Mouse (Mus musculus): ENCODE data around the gene Casp3. TPM values are rescaled to one million over a fixed set of nuclear protein-coding genes. Genes with fewer than 3 reads are reported as not detected.

Casp3 gene
- polyA plus RNA-seq, 1 experiment from 2014 or later = 69.4 TPM

DNA sequence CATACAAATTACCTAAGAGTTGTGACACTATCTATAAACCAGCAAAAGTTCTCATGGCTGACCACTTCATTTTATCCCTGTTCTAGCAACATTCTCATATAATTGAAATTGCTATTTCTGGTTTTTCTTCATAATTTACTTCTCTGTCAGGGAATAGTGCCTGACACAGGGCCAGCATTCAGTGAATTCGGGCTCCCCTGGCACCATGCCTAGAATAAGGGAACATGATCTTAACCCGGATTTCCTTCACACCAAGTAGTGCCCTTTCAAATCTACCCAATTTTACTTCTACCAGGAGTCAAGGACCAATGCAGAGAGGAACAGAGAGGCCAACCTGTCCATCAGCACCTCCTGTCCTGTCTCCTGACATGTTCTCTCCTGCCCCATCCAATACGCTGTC, 31.5 kb upstream of the Casp3 start:
- Histone ChIP-seq H3K27ac (ENCODE audit: low read depth, low read length) (no peak overlapping the region), H3K36me3 (ENCODE audit: control insufficient read depth, insufficient read depth, low read length) (peaks cover 4% of the 10 kb centered on the region; the same call in 1 of the 2 replicates)
- 82% methylated on average over 3 of the region's 3 CpGs for WGBS

DNA sequence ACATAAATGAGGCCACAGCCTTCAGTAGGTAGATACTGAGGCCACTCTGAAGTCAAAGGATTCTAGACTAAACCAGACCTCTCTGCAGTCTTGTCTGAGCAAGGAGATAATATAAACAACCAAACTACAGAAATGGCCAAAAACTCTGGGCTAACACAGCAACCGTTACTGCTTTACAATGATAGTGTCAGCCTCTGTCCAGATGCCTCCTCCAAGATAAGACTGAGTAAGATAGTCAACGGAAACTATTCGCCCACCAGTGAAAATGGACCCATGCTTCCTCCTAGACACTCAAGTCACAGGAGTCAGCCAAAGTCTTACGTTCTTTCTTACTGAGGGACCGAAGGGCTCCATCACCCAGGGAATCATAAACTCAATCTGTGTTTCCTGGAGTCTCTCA, 29.2 kb upstream of the Casp3 start:
- no peak overlapping the region for H3K4me2 ChIP-seq (replicated peaks; ENCODE audit: low read depth, low read length)
- WGBS = 90% methylated on average over 5 of the region's 5 CpGs
- no peaks in the 10 kb centered on the region for H3K4me1 ChIP-seq (ENCODE audit: control insufficient read depth, insufficient read depth, low read length)
- ATAC-seq (ENCODE audit: low FRiP score, low TSS enrichment) = no peak
- no peaks in the 10 kb centered on the region for H3K27me3 ChIP-seq (ENCODE audit: control insufficient read depth, insufficient read depth, low read length)
- H3K9ac ChIP-seq (ENCODE audit: low read depth, low read length) = no peak overlapping the region
- H3K36me3 ChIP-seq (ENCODE audit: control insufficient read depth, insufficient read depth, low read length) = no peaks in the 10 kb centered on the region; the same call in 1 of the 2 replicates
- no peaks in the 10 kb centered on the region for H3K9me3 ChIP-seq (ENCODE audit: control insufficient read depth, low read length)
- no peak overlapping the region for H3K4me3 ChIP-seq (ENCODE audit: low read length)
- no peak overlapping the region for H3K27ac ChIP-seq (ENCODE audit: low read depth, low read length)

More for the DNA sequence above, 31.5 kb upstream of the Casp3 start:
- Histone ChIP-seq H3K4me1 (ENCODE audit: control insufficient read depth, insufficient read depth, low read length) (no peaks in the 10 kb centered on the region), H3K27me3 (ENCODE audit: control insufficient read depth, insufficient read depth, low read length) (no peaks in the 10 kb centered on the region), H3K9me3 (ENCODE audit: control insufficient read depth, low read length) (no peaks in the 10 kb centered on the region), H3K4me2 (replicated peaks; ENCODE audit: low read depth, low read length) (no peak overlapping the region), H3K9ac (ENCODE audit: low read depth, low read length) (no peak overlapping the region), H3K4me3 (ENCODE audit: low read length) (no peak overlapping the region)
- no peak for ATAC-seq (ENCODE audit: low FRiP score, low TSS enrichment)

DNA sequence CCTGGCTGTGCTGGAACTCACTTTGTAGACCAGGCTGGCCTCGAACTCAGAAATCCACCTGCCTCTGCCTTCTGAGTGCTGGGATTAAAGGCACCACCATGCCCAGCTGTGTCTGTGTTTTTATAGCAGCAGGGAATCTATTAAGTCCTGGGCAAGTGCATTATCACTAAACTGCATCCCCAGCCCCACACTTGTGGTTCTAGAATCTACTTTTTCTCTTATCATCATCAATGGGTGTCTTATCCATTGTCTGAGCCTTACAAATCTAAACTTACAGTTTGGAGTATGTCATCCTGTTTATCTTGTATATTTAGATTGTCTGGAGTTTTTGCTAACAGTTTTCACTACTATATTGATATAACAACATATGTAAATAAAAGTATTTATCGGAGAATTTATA, 28.4 kb upstream of the Casp3 start:
- 95% methylated on average over 2 of the region's 2 CpGs for WGBS
- no peak overlapping the region for H3K4me3 ChIP-seq (ENCODE audit: low read length)
- no peaks in the 10 kb centered on the region for H3K27me3 ChIP-seq (ENCODE audit: control insufficient read depth, insufficient read depth, low read length)
- H3K9ac ChIP-seq (ENCODE audit: low read depth, low read length) = no peak overlapping the region
- ATAC-seq (ENCODE audit: low FRiP score, low TSS enrichment) = no peak
- no peaks in the 10 kb centered on the region for H3K4me1 ChIP-seq (ENCODE audit: control insufficient read depth, insufficient read depth, low read length)
- no peaks in the 10 kb centered on the region for H3K9me3 ChIP-seq (ENCODE audit: control insufficient read depth, low read length)
- no peaks in the 10 kb centered on the region; the same call in 1 of the 2 replicates for H3K36me3 ChIP-seq (ENCODE audit: control insufficient read depth, insufficient read depth, low read length)
- no peak overlapping the region for H3K4me2 ChIP-seq (replicated peaks; ENCODE audit: low read depth, low read length)
- H3K27ac ChIP-seq (ENCODE audit: low read depth, low read length) = no peak overlapping the region

DNA sequence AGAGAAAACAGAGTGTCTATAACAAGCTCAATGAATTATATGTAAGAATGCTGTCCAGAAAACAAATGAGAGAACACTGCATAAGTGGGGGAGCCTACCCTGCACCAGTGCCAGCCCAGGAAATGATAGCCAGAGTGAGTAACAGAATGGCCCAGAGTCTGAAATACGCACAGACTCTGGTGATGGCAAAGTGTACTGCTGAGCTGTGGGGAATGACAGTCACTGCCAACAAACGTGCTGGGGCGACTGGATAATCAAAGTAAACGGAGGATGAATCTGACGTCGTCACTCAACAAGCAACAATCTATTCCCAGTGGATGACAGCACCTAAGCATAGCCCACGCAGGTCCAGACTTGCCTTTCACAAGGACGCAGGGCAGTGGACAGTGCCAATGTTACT, 24.0 kb upstream of the Casp3 start:
- Histone ChIP-seq H3K9ac (ENCODE audit: low read depth, low read length) (no peak overlapping the region), H3K4me2 (replicated peaks; ENCODE audit: low read depth, low read length) (no peak overlapping the region), H3K4me1 (ENCODE audit: control insufficient read depth, insufficient read depth, low read length) (no peaks in the 10 kb centered on the region), H3K27ac (ENCODE audit: low read depth, low read length) (no peak overlapping the region), H3K4me3 (ENCODE audit: low read length) (no peak overlapping the region), H3K9me3 (ENCODE audit: control insufficient read depth, low read length) (no peaks in the 10 kb centered on the region), H3K27me3 (ENCODE audit: control insufficient read depth, insufficient read depth, low read length) (no peaks in the 10 kb centered on the region), H3K36me3 (ENCODE audit: control insufficient read depth, insufficient read depth, low read length) (no peaks in the 10 kb centered on the region; the same call in 1 of the 2 replicates)
- 84% methylated on average over 8 of the region's 8 CpGs for WGBS
- no peak for ATAC-seq (ENCODE audit: low FRiP score, low TSS enrichment)

DNA sequence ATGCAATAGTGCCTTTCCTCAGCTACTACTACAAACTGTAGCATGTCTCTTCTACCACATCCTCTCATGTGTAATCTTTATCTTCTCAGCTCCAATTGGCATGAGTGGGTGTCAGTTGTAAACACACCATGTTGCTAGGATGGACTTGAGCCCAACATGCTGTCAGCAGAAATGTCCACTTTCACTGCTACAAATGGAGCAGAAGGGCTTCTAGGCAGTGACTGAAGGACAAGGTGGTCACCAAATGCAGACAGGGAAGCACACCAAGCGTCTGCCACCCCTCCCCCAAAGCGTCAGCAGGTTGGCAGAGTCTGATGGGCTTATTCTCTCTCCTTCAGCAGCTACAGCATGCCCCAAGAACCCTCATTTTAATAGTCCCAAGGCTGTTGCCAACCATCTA, 23.3 kb upstream of the Casp3 start:
- no peak overlapping the region for H3K4me3 ChIP-seq (ENCODE audit: low read length)
- H3K27ac ChIP-seq (ENCODE audit: low read depth, low read length) = no peak overlapping the region
- no peak for ATAC-seq (ENCODE audit: low FRiP score, low TSS enrichment)
- H3K4me1 ChIP-seq (ENCODE audit: control insufficient read depth, insufficient read depth, low read length) = no peaks in the 10 kb centered on the region
- no peaks in the 10 kb centered on the region for H3K9me3 ChIP-seq (ENCODE audit: control insufficient read depth, low read length)
- no peaks in the 10 kb centered on the region for H3K27me3 ChIP-seq (ENCODE audit: control insufficient read depth, insufficient read depth, low read length)
- no peaks in the 10 kb centered on the region; the same call in 1 of the 2 replicates for H3K36me3 ChIP-seq (ENCODE audit: control insufficient read depth, insufficient read depth, low read length)
- 81% methylated on average over 2 of the region's 2 CpGs for WGBS
- H3K9ac ChIP-seq (ENCODE audit: low read depth, low read length) = no peak overlapping the region
- H3K4me2 ChIP-seq (replicated peaks; ENCODE audit: low read depth, low read length) = no peak overlapping the region

DNA sequence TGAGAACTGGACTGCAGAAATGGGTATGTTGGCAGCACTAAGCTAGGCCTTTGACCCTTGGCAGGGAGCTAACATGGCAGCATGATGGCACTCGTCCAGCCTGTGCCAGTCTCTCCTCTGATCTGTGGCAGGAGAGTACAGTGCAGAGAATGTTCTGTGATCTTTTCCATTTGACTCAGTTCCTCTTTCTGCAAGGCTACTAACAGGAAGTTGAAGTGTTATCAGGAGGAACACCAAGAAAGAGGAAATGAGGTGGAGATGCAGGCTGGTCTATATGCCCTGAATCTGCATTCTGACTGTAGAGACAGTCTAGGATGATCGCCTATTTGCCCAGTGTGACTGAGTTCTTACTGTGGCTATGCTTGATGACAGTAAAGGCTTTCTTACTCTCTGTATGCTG, 21.5 kb upstream of the Casp3 start:
- no peaks in the 10 kb centered on the region for H3K27me3 ChIP-seq (ENCODE audit: control insufficient read depth, insufficient read depth, low read length)
- H3K36me3 ChIP-seq (ENCODE audit: control insufficient read depth, insufficient read depth, low read length) = no peaks in the 10 kb centered on the region; the same call in 1 of the 2 replicates
- H3K9ac ChIP-seq (ENCODE audit: low read depth, low read length) = no peak overlapping the region
- no peaks in the 10 kb centered on the region for H3K4me1 ChIP-seq (ENCODE audit: control insufficient read depth, insufficient read depth, low read length)
- 89% methylated on average over 2 of the region's 2 CpGs for WGBS
- H3K27ac ChIP-seq (ENCODE audit: low read depth, low read length) = no peak overlapping the region
- no peak overlapping the region for H3K4me2 ChIP-seq (replicated peaks; ENCODE audit: low read depth, low read length)
- H3K4me3 ChIP-seq (ENCODE audit: low read length) = no peak overlapping the region
- H3K9me3 ChIP-seq (ENCODE audit: control insufficient read depth, low read length) = no peaks in the 10 kb centered on the region
- ATAC-seq (ENCODE audit: low FRiP score, low TSS enrichment) = no peak

DNA sequence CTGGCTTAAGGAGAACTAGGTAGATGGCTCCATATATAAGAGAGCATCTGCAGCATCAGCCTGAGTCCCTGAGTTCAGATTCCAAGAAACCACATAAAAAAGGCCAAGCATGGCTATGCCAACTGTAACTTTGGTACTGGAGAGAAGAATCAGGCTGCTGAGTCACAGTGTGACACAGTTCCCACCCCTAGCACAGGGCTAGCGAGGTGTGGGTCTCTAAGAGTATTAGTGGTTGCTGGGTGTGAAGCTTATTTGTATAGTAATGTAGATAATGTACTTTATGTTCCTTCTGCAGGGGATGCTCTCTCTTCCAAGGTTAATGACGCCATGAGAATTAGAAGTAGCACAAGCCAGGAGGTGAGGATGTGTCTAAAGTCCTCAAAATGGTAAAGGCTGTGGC, 20.6 kb upstream of the Casp3 start:
- H3K27me3 ChIP-seq (ENCODE audit: control insufficient read depth, insufficient read depth, low read length) = no peaks in the 10 kb centered on the region
- H3K9me3 ChIP-seq (ENCODE audit: control insufficient read depth, low read length) = no peaks in the 10 kb centered on the region
- H3K27ac ChIP-seq (ENCODE audit: low read depth, low read length) = no peak overlapping the region
- WGBS = 96% methylated on average over 2 of the region's 2 CpGs
- H3K4me2 ChIP-seq (replicated peaks; ENCODE audit: low read depth, low read length) = no peak overlapping the region
- H3K4me3 ChIP-seq (ENCODE audit: low read length) = no peak overlapping the region
- no peaks in the 10 kb centered on the region for H3K4me1 ChIP-seq (ENCODE audit: control insufficient read depth, insufficient read depth, low read length)
- H3K9ac ChIP-seq (ENCODE audit: low read depth, low read length) = no peak overlapping the region
- no peak for ATAC-seq (ENCODE audit: low FRiP score, low TSS enrichment)
- no peaks in the 10 kb centered on the region; the same call in 1 of the 2 replicates for H3K36me3 ChIP-seq (ENCODE audit: control insufficient read depth, insufficient read depth, low read length)

DNA sequence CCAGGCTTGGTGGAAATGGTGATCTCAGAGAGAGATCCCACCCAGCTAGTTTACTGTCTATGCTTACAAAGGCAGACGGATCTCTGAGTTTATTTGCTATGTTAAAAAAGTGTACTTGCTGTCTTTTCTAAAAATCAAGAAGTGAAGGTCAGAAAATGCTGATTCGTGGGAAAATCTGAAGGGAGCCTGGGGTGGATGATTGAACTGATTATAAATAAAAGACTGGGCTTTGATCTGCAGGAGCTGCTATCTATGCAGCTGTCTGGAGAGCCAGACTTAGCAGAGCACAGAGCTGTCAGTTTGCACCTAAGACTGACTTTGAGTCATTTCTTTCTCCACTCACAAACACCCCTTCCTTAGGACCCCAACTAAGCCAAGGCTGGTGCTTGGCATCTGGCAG, 19.7 kb upstream of the Casp3 start:
- Histone ChIP-seq H3K4me3 (ENCODE audit: low read length) (no peak overlapping the region), H3K36me3 (ENCODE audit: control insufficient read depth, insufficient read depth, low read length) (no peaks in the 10 kb centered on the region; the same call in 1 of the 2 replicates), H3K27me3 (ENCODE audit: control insufficient read depth, insufficient read depth, low read length) (no peaks in the 10 kb centered on the region), H3K4me2 (replicated peaks; ENCODE audit: low read depth, low read length) (no peak overlapping the region), H3K27ac (ENCODE audit: low read depth, low read length) (no peak overlapping the region), H3K9ac (ENCODE audit: low read depth, low read length) (no peak overlapping the region), H3K4me1 (ENCODE audit: control insufficient read depth, insufficient read depth, low read length) (no peaks in the 10 kb centered on the region), H3K9me3 (ENCODE audit: control insufficient read depth, low read length) (no peaks in the 10 kb centered on the region)
- WGBS = 85% methylated on average over 2 of the region's 2 CpGs
- ATAC-seq (ENCODE audit: low FRiP score, low TSS enrichment) = no peak

DNA sequence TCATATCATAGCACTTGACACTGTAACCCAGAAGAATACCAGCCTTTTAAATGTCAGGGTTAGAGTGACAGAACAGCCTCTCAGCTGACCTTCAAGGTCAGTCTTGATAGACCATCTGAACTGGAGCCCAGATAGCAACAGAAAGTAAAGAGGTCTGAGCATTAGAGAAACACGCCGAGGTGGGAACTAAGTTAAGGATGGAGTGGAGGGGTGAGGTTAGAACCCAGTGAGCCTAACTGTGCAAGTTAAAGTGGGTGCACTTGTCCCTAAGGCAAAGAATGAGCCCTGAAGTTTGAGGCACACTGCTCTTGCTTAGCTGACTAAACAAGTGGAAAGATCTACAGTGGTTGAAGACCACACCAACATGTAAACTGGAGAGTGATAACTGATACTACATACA, 19.0 kb upstream of the Casp3 start:
- Histone ChIP-seq H3K9ac (ENCODE audit: low read depth, low read length) (no peak overlapping the region), H3K27me3 (ENCODE audit: control insufficient read depth, insufficient read depth, low read length) (no peaks in the 10 kb centered on the region), H3K27ac (ENCODE audit: low read depth, low read length) (no peak overlapping the region), H3K4me2 (replicated peaks; ENCODE audit: low read depth, low read length) (no peak overlapping the region), H3K4me1 (ENCODE audit: control insufficient read depth, insufficient read depth, low read length) (no peaks in the 10 kb centered on the region), H3K4me3 (ENCODE audit: low read length) (no peak overlapping the region), H3K9me3 (ENCODE audit: control insufficient read depth, low read length) (no peaks in the 10 kb centered on the region), H3K36me3 (ENCODE audit: control insufficient read depth, insufficient read depth, low read length) (no peaks in the 10 kb centered on the region; the same call in 1 of the 2 replicates)
- ATAC-seq (ENCODE audit: low FRiP score, low TSS enrichment) = no peak
- WGBS = 86% methylated on average over 2 of the region's 2 CpGs
